Mouse (Mus musculus) urinary bladder, postnatal 36 days (tissue): ENCODE results near the gene Gm4969.

Source experiments
- DNase-seq, 2 experiments: peaks; one replicate each; pipeline ENCODE4 v3.0.0; 2022; ENCODE audit warnings: low spot score in 2 of 2, mixed read lengths in 1 of 2

The Gm4969 gene

GRCm38 (mm10) chr7:19136673-19137334 is 18.6 kb upstream of the Gm4969 start:
- no peak for DNase-seq

GRCm38 (mm10) chr7:19136168-19136567 is 18.0 kb upstream of the Gm4969 start:
- DNase-seq: no peak

GRCm38 (mm10) chr7:19131324-19131848 is 13.2 kb upstream of the Gm4969 start:
- DNase-seq: peak; percentile 94 to 98

- no peak for DNase-seq
Measured at GRCm38 (mm10) chr7:19130657-19131056, 12.5 kb upstream of the Gm4969 start.

GRCm38 (mm10) chr7:19129396-19129795 is 11.2 kb upstream of the Gm4969 start:
- no peak for DNase-seq

- no peak for DNase-seq
Measured at GRCm38 (mm10) chr7:19127744-19128143, 9.6 kb upstream of the Gm4969 start.

- no peak for DNase-seq
Measured at GRCm38 (mm10) chr7:19124713-19125112, 6.5 kb upstream of the Gm4969 start.

- DNase-seq: no peak
Measured at GRCm38 (mm10) chr7:19121686-19122085, 3.5 kb upstream of the Gm4969 start.

- DNase-seq: peak; percentile 89 to 92
Measured at GRCm38 (mm10) chr7:19119631-19120429, 1.7 kb upstream of the Gm4969 start, which contains the start of gene Fbxo46. Fbxo46 (plus strand) TSS chr7:19119859.

- DNase-seq: no peak
Measured at GRCm38 (mm10) chr7:19119083-19119482, 915 bp upstream of the Gm4969 start.

- no peak for DNase-seq
Measured at GRCm38 (mm10) chr7:19109565-19109964, 8.6 kb downstream of the Gm4969 start.

- DNase-seq: no peak
Measured at GRCm38 (mm10) chr7:19107436-19107835, 10.7 kb downstream of the Gm4969 start.

- no peak for DNase-seq
Measured at GRCm38 (mm10) chr7:19104486-19104885, 13.7 kb downstream of the Gm4969 start.

- DNase-seq: no peak
Measured at GRCm38 (mm10) chr7:19103741-19104140, 14.4 kb downstream of the Gm4969 start.

- DNase-seq: no peak
Measured at GRCm38 (mm10) chr7:19100290-19100689, 17.9 kb downstream of the Gm4969 start.

GRCm38 (mm10) chr7:19098811-19099210 is 19.4 kb downstream of the Gm4969 start:
- no peak for DNase-seq

GRCm38 (mm10) chr7:19097863-19098262 is 20.3 kb downstream of the Gm4969 start:
- no peak for DNase-seq

GRCm38 (mm10) chr7:19097217-19097616 is 21.0 kb downstream of the Gm4969 start:
- DNase-seq: no peak

GRCm38 (mm10) chr7:19096421-19096976 is 21.7 kb downstream of the Gm4969 start:
- DNase-seq: no peak

- peak in 1 of 2 experiments; percentile 76 for DNase-seq
Measured at GRCm38 (mm10) chr7:19095751-19096110, 22.4 kb downstream of the Gm4969 start.

GRCm38 (mm10) chr7:19094826-19095750 is 23.1 kb downstream of the Gm4969 start:
- DNase-seq: peak; percentile 56 to 57
